Mouse (Mus musculus) cerebellum, adult 2 months (tissue): Measurements from ENCODE around the gene Cdh22. TPM values are rescaled to one million over a fixed set of nuclear protein-coding genes. Genes with fewer than 3 reads are reported as not detected.

ENCODE experiments used
- DNase-seq, 2 experiments: peaks; one replicate each; pipeline ENCODE4 v3.0.0; 2021
- H3K27ac ChIP-seq: fragments of 200-500 bp; 2 replicates; pipeline ENCODE4 v1.5.1; 2012; ENCODE audit warnings: low read length, control low read depth, inconsistent platforms; ENCODE audit not compliant: insufficient read depth
- H3K27me3 ChIP-seq: fragments of 200-500 bp; 2 replicates; pipeline ENCODE4 v1.6.1; 2012; ENCODE audit warnings: inconsistent platforms, mild to moderate bottlenecking, low read length, moderate library complexity; ENCODE audit not compliant: control insufficient read depth, insufficient read depth
- H3K4me1 ChIP-seq: fragments of 200-500 bp; 2 replicates; pipeline ENCODE4 v1.6.1; 2011; ENCODE audit warnings: low read length; ENCODE audit not compliant: control insufficient read depth, insufficient read depth
- H3K4me3 ChIP-seq: fragments of 200-500 bp; replicated peaks from 2 replicates; pipeline ENCODE3; 2011; ENCODE audit warnings: mild to moderate bottlenecking, low read depth, low read length, control low read depth; ENCODE audit not compliant: insufficient read depth
- CTCF ChIP-seq: fragments of 200-500 bp; IDR thresholded peaks from 2 replicates; pipeline ENCODE4 v1.5.1; 2011; ENCODE audit warnings: low read depth, mild to moderate bottlenecking, control low read depth, low read length, moderate library complexity, borderline replicate concordance; ENCODE audit not compliant: insufficient read depth
- POLR2A ChIP-seq: fragments of 200-500 bp; IDR thresholded peaks from 2 replicates; pipeline ENCODE4 v1.6.1; 2011; ENCODE audit warnings: low read length, control low read depth, borderline replicate concordance; ENCODE audit not compliant: insufficient read depth
- WGBS: fragments of 180-500 bp; shearing (Covaris S2); methylation state at CpG from one replicate; pipeline ENCODE4 v1.1.7; 2018; 5-methylcytosine and 5-hydroxymethylcytosine counted together
- polyA plus RNA-seq: library from polyadenylated mRNA; depleted of rRNA; stranded (reverse); fragments of >200 nt; gene quantifications from 2 replicates; pipeline ENCODE4 v1.2.3, GENCODE M21; 2012

Cdh22 gene
- polyA plus RNA-seq, 1 experiment = 51.9 TPM

GRCm38 (mm10) chr2:165275124-165275640 lies 40.5 kb upstream of the Cdh22 start:
- H3K27ac ChIP-seq = no peak overlapping the region
- WGBS = 30% methylated on average over 8 of the region's 8 CpGs

GRCm38 (mm10) chr2:165273589-165273988 lies 38.9 kb upstream of the Cdh22 start:
- DNase-seq = no peak
- H3K4me3 ChIP-seq = no peak overlapping the region
- H3K4me1 ChIP-seq = peaks cover 35% of the 10 kb centered on the region
- H3K27me3 ChIP-seq = no peaks in the 10 kb centered on the region
- WGBS = 69% methylated on average over 4 of the region's 4 CpGs
- H3K27ac ChIP-seq = no peak overlapping the region
- TF ChIP-seq CTCF (no peak), POLR2A (no peak)

More at GRCm38 (mm10) chr2:165275124-165275640, 40.5 kb upstream of the Cdh22 start:
- no peaks in the 10 kb centered on the region for H3K27me3 ChIP-seq
- peak in 1 of 2 experiments; percentile 19 for DNase-seq
- H3K4me3 ChIP-seq = no peak overlapping the region
- H3K4me1 ChIP-seq = peaks cover 35% of the 10 kb centered on the region
- 0 out of 2 replicates have a peak, but pooled peaks have one; percentile 12 for TF ChIP-seq POLR2A
- no peak for TF ChIP-seq CTCF

- WGBS = 55% methylated on average over 8 of the region's 8 CpGs
- Histone ChIP-seq H3K27me3 (no peaks in the 10 kb centered on the region), H3K4me3 (no peak overlapping the region), H3K27ac (no peak overlapping the region), H3K4me1 (peaks cover 18% of the 10 kb centered on the region)
- no peak for TF ChIP-seq POLR2A
- no peak for TF ChIP-seq CTCF
- DNase-seq = no peak
Measured at GRCm38 (mm10) chr2:165271326-165271725, 36.7 kb upstream of the Cdh22 start.

GRCm38 (mm10) chr2:165270858-165271257 lies 36.2 kb upstream of the Cdh22 start:
- Histone ChIP-seq H3K27ac (no peak overlapping the region), H3K27me3 (no peaks in the 10 kb centered on the region), H3K4me3 (no peak overlapping the region), H3K4me1 (peaks cover 16% of the 10 kb centered on the region)
- TF ChIP-seq POLR2A (no peak), CTCF (no peak)
- 84% methylated on average over 7 of the region's 7 CpGs for WGBS
- no peak for DNase-seq

GRCm38 (mm10) chr2:165266739-165267138 lies 32.1 kb upstream of the Cdh22 start:
- H3K27ac ChIP-seq = no peak overlapping the region
- TF ChIP-seq CTCF = no peak
- TF ChIP-seq POLR2A = no peak
- 56% methylated on average over 12 of the region's 12 CpGs for WGBS
- H3K27me3 ChIP-seq = no peaks in the 10 kb centered on the region
- DNase-seq = no peak
- peaks cover 18% of the 10 kb centered on the region for H3K4me1 ChIP-seq
- no peak overlapping the region for H3K4me3 ChIP-seq

- Histone ChIP-seq H3K4me3 (no peak overlapping the region), H3K4me1 (peaks cover 29% of the 10 kb centered on the region), H3K27ac (no peak overlapping the region), H3K27me3 (no peaks in the 10 kb centered on the region)
- TF ChIP-seq CTCF = no peak
- no peak for TF ChIP-seq POLR2A
- WGBS = 58% methylated on average over 7 of the region's 7 CpGs
- no peak for DNase-seq
Measured at GRCm38 (mm10) chr2:165263861-165264260, 29.2 kb upstream of the Cdh22 start.

GRCm38 (mm10) chr2:165262274-165262990 lies 27.8 kb upstream of the Cdh22 start:
- Histone ChIP-seq H3K27ac (no peak overlapping the region), H3K27me3 (no peaks in the 10 kb centered on the region), H3K4me1 (peaks cover 41% of the 10 kb centered on the region), H3K4me3 (no peak overlapping the region)
- no peak for DNase-seq
- 49% methylated on average over 18 of the region's 18 CpGs for WGBS
- no peak for TF ChIP-seq POLR2A
- TF ChIP-seq CTCF = no peak

- Histone ChIP-seq H3K27me3 (no peaks in the 10 kb centered on the region), H3K4me1 (peaks cover 58% of the 10 kb centered on the region), H3K4me3 (no peak overlapping the region), H3K27ac (no peak overlapping the region)
- DNase-seq = no peak
- 85% methylated on average over 8 of the region's 8 CpGs for WGBS
- TF ChIP-seq CTCF (no peak), POLR2A (no peak)
Measured at GRCm38 (mm10) chr2:165259859-165260258, 25.2 kb upstream of the Cdh22 start.
